Mouse (Mus musculus) megakaryocyte progenitor cell, adult 5-6 weeks (primary cell): ENCODE measurements around the gene Extl1. TPM values are rescaled to one million over a fixed set of nuclear protein-coding genes. Genes with fewer than 3 reads are reported as not detected.

ENCODE experiments used
- ATAC-seq: replicated peaks from 2 replicates; pipeline ENCODE4 v1.8.0; 2016; ENCODE audit warnings: mild to moderate bottlenecking, moderate TSS enrichment, inconsistent platforms; ENCODE audit not compliant: poor library complexity
- total RNA-seq, 2 experiments: library from RNA; stranded (forward) in 1 of 2; stranded (reverse) in 1 of 2; fragments of 157-497, 149-512 nt in 1 of 2; fragments of 200-1000 nt in 1 of 2; gene quantifications; 2 replicates each; pipeline versions ENCODE4 v1.2.3 to v1.2.4; 2015 to 2017

The Extl1 gene
- total RNA-seq, 2 experiments from 2014 or later, result not detected

GRCm38 (mm10) chr4:134392595-134392994 lies 8.9 kb upstream of the Extl1 start:
- no peak for ATAC-seq

DNA sequence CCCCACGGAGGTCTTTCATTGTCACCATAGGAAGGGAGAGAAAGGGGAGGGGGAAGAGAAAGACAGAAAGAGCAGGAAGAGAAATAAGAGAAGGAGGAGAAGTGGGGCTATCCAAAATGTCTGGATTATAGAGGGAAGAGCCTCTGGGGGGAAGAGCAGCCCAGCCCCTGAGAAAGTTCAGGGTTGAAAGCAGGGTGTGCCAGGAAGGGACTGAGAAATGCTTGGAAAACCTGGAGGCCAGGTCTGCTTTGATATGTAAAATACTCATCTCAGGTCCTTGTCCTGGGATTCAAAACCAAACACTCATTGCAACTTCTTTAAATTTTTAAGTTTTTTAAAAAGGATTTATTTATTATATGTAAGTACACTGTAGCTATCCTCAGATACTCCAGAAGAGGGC lies 8.0 kb upstream of the Extl1 start:
- ATAC-seq, result no peak

- ATAC-seq, result peak; percentile 81
Measured at GRCm38 (mm10) chr4:134388397-134388796, 4.7 kb upstream of the Extl1 start.

DNA sequence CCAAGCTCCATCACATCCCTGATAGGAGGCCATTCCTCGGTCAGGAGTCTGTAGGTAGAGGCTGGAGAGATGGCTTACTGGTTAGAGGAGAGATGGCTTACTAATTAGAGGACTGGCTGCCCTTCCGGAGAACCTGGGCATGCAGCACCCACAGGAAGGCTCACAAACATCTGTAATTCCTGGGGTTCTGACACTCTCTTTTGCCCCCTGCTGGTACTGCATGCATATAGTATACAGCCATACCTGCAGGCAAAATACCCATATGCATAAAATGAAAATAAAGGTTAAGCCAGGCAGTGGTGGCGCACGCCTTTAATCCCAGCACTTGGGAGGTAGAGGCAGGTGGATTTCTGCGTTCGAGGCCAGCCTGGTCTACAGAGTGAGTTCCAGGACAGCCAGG lies 3.6 kb upstream of the Extl1 start:
- ATAC-seq, result peak; percentile 54; the same call in 1 of the 2 replicates

GRCm38 (mm10) chr4:134379510-134379909 lies 4.1 kb downstream of the Extl1 start:
- no peak for ATAC-seq

DNA sequence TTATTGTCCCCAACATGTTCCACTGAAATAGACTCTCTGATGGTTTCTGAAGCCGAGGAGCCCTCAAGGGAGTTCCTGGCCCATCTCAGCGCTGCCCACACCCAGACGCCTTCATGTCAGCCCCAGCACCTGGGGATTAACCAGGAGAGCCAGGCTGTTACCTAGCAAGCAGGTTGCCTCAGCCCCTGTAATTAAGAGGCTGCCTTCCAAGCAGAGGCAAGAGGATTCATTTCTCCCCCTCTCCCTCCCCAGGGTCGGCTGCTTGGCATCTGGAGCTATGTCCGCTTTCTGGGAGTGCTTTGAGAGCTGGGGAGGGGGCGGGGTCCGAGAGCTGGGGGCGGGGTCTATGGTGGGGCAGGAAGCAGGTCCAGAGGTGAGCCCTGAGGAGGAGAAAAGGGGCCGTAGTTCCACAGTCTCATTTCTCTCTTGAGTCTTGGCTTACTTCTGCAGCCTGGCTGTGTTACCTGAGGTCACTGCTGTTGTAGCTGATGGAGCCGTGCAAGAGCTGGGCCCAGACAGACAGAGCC lies 5.5 kb downstream of the Extl1 start:
- no peak for ATAC-seq

DNA sequence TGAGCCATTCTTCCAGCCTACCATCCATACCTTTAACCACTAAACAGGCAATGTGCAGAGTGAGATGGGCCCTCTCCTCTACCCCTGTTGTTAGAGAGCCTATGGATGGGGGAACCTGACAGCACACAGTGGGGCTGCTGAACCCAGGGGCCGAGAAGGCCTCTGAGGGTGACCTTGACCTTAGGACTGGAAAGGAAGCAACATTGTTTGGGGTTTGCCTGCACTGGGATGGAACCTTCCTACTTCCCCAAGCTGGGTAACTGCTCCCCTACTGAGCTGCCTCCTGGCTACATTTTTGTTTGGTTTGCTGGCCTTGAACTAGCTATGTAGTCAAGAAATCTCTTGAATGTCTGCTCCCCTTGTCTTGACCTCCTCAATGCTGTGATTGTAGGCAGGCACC lies 9.3 kb downstream of the Extl1 start:
- no peak for ATAC-seq

DNA sequence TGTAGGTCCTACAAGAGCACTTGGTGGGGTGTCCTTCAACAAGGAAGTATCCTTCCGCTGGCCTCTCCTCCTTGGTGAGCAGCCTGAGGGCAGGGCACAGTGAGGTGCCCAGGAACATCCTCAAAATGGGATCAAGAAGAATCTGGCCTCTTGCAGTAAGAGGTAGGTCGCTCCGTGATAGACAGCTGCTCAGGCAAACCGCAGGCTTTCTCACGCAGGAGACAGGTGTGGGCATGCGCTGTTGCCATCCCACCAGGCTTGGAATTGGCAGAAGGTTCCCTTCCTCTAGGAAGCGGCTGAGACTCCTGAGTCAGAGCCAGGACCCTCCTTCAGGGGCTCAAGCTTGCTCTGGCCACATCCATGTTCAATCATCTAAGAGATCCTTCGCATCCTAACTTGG lies 10.4 kb downstream of the Extl1 start:
- ATAC-seq, result no peak

GRCm38 (mm10) chr4:134372294-134372747 lies 11.3 kb downstream of the Extl1 start:
- peak; percentile 94 for ATAC-seq

- ATAC-seq, result no peak
Measured at GRCm38 (mm10) chr4:134371316-134371855, 12.3 kb downstream of the Extl1 start.

DNA sequence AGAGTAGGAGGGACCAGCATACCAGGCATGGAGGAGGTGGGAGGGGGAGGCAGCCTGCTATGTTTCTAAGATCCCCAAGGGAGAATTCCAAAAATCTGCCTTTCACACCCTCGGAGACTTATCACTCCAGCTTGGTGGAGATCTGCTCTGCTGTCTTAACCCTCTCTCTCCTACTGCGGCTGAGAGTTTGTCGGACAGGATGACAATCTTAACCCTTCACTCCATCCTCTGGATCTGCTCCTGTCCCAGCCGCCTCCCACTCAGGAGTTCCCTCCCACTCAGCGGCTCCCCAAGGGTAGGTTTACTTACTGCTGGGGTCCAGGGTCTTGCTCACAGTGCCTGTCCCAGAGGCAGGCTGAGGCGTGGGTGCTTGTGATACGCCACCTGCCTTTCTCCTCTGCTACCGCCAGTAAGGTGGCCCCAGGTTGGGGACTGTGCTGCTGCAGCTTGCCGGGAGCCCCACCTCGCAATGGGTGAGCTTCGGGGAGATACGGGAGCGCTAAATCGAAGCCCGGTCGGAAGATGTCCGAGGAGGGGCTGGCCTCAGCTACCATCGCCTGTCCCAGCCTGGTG lies 12.9 kb downstream of the Extl1 start:
- no peak for ATAC-seq

DNA sequence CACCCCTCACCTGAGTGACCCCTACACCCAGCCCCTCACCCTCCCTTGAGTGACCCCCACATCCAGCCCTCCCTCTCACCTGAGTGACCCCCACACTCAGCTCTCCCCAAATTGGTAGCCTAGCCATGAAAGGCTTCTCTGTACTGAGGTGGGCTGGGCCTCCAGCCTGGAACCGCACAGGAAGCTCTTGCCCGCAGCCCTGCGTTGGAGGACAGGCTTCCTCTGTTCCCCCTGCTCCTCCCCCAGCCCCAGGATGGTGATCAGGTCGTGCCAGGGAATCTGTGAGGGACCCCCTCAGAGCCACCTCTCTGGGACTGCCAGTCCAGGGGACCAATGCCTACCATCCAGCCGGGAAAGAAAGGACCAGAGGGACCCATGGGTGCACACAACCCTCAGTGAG lies 18.4 kb downstream of the Extl1 start:
- no peak for ATAC-seq

- peak; percentile 91 for ATAC-seq
Measured at GRCm38 (mm10) chr4:134362586-134362985, 21.1 kb downstream of the Extl1 start.

- ATAC-seq, result no peak
Measured at GRCm38 (mm10) chr4:134362124-134362523, 21.5 kb downstream of the Extl1 start.

GRCm38 (mm10) chr4:134361215-134361614 lies 22.4 kb downstream of the Extl1 start:
- no peak for ATAC-seq

DNA sequence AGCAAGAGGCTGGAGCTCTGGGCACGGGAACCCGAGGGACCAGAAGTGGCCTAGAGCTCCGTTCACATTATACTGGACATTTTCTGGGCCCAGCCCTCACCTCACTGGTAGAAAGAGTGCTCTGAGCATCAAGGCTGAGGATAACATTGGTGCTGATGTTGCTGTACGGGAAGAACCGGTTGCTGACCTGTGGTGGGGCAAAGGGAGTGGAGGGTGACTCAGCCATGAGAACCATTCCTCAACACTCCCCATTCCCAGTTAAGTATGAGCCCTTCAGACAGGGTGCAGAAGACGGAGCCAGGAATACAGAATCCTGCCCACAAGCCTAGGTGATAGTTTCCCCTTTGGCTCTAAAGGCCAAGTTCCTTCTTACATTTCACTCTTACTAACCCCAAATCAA lies 24.0 kb downstream of the Extl1 start:
- no peak for ATAC-seq

DNA sequence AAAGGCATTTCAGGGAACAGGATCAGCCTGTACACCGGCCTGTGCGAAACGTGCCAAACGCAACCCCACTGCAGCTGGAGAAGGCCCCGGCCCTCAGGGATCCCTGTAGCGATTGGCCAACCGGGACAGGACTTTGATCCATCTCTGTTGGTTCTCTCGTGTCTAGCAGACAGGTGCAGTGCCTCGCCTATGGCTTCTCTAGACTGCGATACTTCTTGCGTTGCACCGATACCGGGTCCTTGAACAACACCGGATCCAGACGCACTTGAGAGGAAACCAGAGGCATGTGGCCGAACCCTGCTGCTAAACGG lies 26.2 kb downstream of the Extl1 start:
- no peak for ATAC-seq

DNA sequence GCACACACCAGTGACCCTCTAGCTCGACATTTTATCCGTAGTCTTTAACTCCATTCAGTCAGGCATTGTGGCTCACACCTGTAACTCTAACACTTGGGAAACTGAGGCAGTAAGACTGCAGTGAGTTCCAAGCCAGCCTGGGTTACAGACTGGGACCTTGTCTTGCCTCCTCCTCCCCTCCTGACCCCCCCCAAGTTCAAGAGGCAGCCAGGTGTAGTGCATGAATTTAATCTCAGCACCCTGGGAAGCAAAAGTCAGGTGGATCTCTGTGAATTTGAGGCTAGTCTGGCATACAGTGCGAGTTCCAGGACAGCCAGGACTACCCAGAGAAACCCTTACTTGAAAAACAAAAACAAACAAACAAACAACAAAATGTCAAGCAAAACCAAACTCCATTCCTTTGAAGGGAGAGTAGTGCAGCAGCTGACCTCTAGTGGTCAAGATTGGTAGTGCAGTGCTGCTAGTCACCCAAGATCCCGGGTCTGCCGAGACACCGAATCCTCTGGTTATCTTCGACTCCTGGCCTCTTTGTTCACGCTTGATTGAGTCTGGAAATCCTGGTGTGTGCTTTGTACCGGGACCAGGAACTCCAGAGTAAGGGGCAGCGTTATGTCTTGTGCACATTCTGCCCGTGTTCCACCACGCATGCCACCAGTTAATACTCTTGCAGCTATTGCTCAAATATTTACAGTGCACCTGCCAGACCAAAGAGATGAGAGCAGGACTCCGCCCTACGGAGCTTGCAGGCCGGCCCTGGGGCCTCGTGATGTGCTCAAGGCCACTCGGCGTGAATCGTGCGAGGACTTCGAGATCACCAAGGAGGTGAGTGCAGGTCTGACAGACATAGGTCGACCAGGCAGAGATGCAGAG lies 26.8 kb downstream of the Extl1 start:
- ATAC-seq, result peak; percentile 86

DNA sequence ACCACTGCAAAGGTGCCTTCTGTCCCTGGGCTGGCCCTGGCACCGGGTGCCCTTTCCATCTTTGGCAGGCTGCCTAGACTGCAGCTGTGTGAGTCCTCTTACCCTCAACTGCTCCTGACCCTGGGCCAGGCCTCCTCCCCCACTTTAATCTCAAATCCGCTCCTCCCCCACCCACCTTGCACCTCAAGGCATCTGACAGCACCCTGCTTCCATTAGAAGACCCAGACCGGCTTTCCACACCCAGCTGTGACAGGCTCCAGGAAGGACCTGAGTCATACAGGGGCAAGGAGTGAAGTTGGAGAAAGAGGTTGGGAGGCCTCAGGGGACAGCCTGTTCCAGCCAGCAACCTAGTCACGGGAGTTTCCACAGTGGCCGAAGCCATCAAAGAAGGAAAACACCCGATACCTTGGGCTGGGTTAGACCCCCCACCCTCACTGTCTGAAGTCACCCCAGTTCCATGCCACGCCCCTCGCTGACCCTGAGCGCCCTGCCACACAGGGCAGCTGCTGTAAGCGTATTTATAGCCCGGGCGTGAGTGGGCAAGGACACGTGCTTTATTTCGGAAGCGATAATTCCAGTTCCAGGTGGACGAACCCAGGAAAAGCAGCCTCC lies 27.7 kb downstream of the Extl1 start:
- no peak; the same call in 1 of the 2 replicates for ATAC-seq

DNA sequence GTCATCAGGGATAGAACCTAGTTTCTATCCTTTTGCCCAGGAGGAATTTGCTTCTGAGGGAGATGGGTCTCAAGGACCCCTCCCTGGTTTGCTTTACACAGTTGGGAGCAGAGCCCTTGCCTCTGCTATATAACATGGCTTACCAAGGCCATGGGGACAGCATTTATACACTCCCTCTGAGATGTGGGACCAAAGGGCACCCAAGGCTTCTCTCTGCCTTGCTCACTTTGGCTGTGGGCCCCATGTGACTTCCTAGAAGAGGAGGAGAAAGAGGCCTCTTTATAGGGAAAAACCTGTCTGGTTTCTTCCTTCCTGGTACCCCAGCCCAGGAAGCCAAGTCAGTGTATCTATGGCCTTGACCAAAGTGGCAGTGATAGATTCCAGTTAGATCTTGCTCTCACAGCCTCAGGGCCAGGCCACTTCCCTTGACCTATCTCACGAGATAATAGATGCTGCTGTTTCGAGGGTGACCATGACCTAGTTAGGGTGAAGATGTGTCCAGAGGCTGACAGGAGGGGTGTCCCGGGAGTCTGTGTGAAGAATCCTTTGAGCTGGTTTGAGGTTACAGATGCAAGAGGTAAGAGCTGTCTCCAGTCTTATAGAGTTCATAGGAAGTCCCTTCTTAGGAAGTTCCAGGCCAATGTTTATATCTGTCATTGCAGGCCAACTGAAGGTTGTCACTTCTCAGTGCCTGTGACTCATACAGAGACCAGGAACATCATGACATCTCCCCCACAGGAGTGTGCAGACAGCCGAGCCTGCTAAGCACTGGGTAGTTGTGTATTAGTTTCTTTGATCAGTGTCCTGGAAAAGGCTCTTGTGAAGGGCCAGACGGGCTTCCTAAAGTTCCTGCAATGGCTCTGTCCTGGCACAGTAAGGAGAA lies 29.9 kb downstream of the Extl1 start:
- ATAC-seq, result no peak

GRCm38 (mm10) chr4:134352929-134353328 lies 30.7 kb downstream of the Extl1 start:
- no peak for ATAC-seq
